Mouse (Mus musculus) kidney, embryonic 15.5 days (tissue): ENCODE measurements around the gene Nrgn. TPM values are rescaled to one million over a fixed set of nuclear protein-coding genes. Genes with fewer than 3 reads are reported as not detected.

ENCODE experiments used
- ATAC-seq: fragments of 200-750 bp; cut with Nextera tagmentation; replicated peaks from 2 replicates; pipeline ENCODE4 v1.8.0; 2017; ENCODE audit warnings: moderate TSS enrichment; ENCODE audit not compliant: low FRiP score
- H3K27ac ChIP-seq: fragments of 300-500 bp; sonication (generic); 2 replicates; pipeline ENCODE4 v1.5.1; 2015; ENCODE audit warnings: mild to moderate bottlenecking, inconsistent platforms
- H3K27me3 ChIP-seq: fragments of 300-500 bp; sonication (generic); 2 replicates; pipeline ENCODE4 v1.6.1; 2015; ENCODE audit warnings: inconsistent platforms
- H3K36me3 ChIP-seq: fragments of 300-500 bp; sonication (generic); 2 replicates; pipeline ENCODE4 v1.6.1; 2015; ENCODE audit warnings: inconsistent platforms
- H3K4me1 ChIP-seq: fragments of 300-500 bp; sonication (generic); 2 replicates; pipeline ENCODE4 v1.6.1; 2015; ENCODE audit warnings: inconsistent platforms
- H3K4me2 ChIP-seq: fragments of 300-500 bp; sonication (generic); 2 replicates; pipeline ENCODE4 v1.6.1; 2015; ENCODE audit warnings: moderate library complexity, mild to moderate bottlenecking, inconsistent platforms
- H3K4me3 ChIP-seq: fragments of 300-500 bp; sonication (generic); replicated peaks from 2 replicates; pipeline ENCODE4 v1.5.1; 2015; ENCODE audit warnings: mild to moderate bottlenecking, inconsistent platforms
- H3K9ac ChIP-seq: fragments of 300-500 bp; sonication (generic); 2 replicates; pipeline ENCODE4 v1.6.1; 2015; ENCODE audit warnings: mild to moderate bottlenecking, inconsistent platforms
- H3K9me3 ChIP-seq: fragments of 300-500 bp; sonication (generic); replicated peaks from 2 replicates; pipeline ENCODE4 v1.6.1; 2016; ENCODE audit warnings: inconsistent platforms
- WGBS: fragments of 180-500 bp; shearing (Covaris S2); methylation state at CpG from one replicate; pipeline ENCODE4 v1.1.7; 2015; ENCODE audit warnings: mixed read lengths; 5-methylcytosine and 5-hydroxymethylcytosine counted together
- polyA plus RNA-seq: library from polyadenylated mRNA; unstranded; fragments of >200 nt; fragmentation: Nextera tagmentation; extraction: Ambion mirVana; gene quantifications from 2 replicates; pipeline ENCODE4 v1.2.1, GENCODE M21; 2015

Gene Nrgn
- polyA plus RNA-seq, result 3.4 and 4.2 TPM in 2 replicates

DNA sequence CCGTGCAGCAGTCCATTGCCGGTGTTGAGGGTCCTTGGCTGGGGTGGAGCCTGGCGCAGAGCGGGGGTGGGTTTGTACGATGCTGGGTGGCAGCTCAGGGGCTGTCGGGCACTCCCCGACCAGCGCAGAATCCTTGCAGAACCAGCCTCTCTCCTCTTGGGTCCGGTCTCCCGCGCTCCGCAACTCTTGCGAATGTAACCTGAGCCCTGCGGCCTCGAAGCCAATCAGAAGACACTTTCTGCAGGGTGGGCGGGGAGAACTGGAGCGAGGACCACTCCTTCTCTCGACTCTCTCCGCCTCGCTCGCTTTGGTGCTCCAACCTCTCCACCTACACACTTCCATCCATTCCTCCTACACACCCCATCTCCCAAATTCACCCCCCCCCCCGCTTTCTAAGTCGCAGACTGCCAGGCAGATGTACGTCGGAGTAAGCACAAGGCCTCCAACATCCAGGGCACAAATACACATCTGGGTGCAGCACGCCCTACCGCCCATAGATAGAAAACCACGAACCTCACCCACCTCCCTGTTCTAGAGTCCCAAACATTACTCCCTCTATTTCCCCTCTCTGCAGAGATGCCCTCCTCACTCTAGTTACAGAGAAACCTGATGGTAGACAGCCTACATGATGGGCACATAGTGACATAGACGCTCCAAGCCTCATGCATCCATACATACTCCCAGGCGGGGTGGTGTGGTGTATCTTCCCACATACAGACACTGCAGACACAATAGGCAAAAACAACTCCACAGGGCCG is at the start of gene Nrgn:
TSS of gene Nrgn (minus strand) at position 369 of the 758 bp plus-strand sequence.
- WGBS, result 5% methylated on average over 31 of the region's 31 CpGs
- peak within 1 kb of the TSS; percentile 29 for H3K9ac ChIP-seq
- peak; percentile 97 for ATAC-seq

DNA sequence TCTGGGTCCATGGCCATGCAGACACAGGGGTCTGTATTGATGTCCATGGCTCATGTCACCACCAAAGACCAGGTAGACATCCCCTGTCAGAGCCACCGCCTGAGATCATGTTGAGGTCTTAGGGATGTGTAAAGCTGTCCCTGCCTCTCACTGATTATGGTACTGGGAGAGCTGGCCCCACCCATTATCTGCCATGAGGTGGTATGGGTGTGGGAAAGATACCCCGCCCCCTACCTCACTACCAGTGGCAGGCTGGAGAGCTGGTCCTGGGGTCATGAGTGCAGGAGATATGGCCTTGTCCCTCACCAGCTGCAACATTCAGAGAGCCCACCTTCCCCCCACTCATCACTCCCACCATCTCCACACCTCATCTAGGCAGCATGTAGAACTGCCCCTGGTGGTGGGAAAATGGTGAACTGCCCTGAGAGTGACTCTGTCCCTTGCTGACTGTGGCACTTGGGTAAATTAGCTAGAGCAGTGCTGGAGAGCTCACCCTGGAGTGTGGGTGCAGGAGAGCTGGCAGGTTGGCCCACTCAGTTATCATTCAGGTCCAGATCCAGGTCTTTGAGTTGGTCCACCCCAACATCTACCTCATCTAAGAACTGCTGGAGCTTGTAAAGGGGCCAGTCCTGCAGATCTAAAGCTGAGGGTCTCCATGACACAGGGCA is 48.0 kb upstream of the Nrgn start:
- H3K27me3 ChIP-seq, result no peaks in the 10 kb centered on the region
- 0 out of 2 replicates have a peak, but pooled peaks have one; percentile 40 for ATAC-seq
- H3K27ac ChIP-seq, result no peak overlapping the region

More for the DNA sequence above, at the start of gene Nrgn:
- Histone ChIP-seq H3K36me3 (no peaks in the 10 kb centered on the region), H3K9me3 (no peaks in the 10 kb centered on the region), H3K4me2 (peak within 1 kb of the TSS; percentile 78), H3K4me1 (peaks cover 31% of the 10 kb centered on the region), H3K27me3 (peaks cover 68% of the 10 kb centered on the region), H3K27ac (no peak within 1 kb of the TSS), H3K4me3 (peak within 1 kb of the TSS; percentile 42)

DNA sequence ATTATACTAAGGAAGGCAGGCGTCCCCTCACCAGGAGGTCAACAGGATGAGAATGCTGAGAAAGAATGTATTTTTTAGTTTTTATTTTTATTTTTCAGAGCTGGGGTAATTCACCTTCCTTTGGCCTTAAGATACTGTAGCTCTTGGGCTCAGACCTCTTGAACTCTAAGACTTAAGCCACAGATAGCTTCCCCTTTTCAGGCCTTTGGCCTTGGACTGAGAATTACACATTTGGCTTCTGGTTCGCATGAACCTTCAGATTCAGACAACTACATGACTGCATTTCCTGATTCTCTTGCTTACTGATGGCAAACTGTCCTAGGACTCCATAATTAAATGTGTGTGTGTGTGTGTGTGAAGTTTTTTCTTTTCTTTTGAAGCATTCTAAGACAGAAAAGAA is 45.9 kb upstream of the Nrgn start:
- WGBS, result 78% methylated on average over 2 of the region's 2 CpGs
- H3K9ac ChIP-seq, result no peak overlapping the region
- H3K4me1 ChIP-seq, result no peaks in the 10 kb centered on the region
- H3K27me3 ChIP-seq, result no peaks in the 10 kb centered on the region
- no peak overlapping the region for H3K4me2 ChIP-seq
- no peaks in the 10 kb centered on the region for H3K36me3 ChIP-seq
- no peak overlapping the region for H3K27ac ChIP-seq
- no peak overlapping the region for H3K4me3 ChIP-seq
- ATAC-seq, result no peak
- no peaks in the 10 kb centered on the region for H3K9me3 ChIP-seq

More for the DNA sequence above, 48.0 kb upstream of the Nrgn start:
- H3K4me2 ChIP-seq, result no peak overlapping the region
- no peaks in the 10 kb centered on the region for H3K36me3 ChIP-seq
- no peak overlapping the region for H3K4me3 ChIP-seq
- WGBS, result 86% methylated on average over 2 of the region's 2 CpGs
- H3K9ac ChIP-seq, result no peak overlapping the region
- no peaks in the 10 kb centered on the region for H3K4me1 ChIP-seq
- no peaks in the 10 kb centered on the region for H3K9me3 ChIP-seq

DNA sequence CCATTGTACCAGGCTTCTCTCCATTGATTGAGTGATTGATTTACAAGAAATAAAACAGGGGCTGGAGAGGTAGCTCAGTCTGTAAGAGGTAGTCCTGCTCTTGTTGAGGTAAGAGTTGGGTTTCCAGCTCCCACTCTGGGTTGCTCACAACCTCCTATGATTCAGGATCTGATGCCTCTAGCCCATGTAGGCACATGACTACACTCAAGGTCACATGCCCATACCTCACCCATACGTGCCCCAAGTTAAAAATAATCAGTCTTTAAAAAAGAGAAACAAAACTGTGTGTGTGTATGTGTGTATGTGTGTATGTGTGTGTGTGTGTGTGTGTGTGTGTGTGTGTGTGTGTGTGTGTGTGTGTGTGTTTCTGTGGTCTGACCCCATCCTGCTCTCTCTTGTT is 42.9 kb upstream of the Nrgn start:
- Histone ChIP-seq H3K4me2 (no peak overlapping the region), H3K9me3 (no peaks in the 10 kb centered on the region), H3K36me3 (no peaks in the 10 kb centered on the region), H3K27me3 (no peaks in the 10 kb centered on the region), H3K4me3 (no peak overlapping the region), H3K27ac (no peak overlapping the region), H3K4me1 (no peaks in the 10 kb centered on the region), H3K9ac (no peak overlapping the region)
- WGBS, result 87% methylated on average over 1 of the region's 1 CpGs
- no peak for ATAC-seq

DNA sequence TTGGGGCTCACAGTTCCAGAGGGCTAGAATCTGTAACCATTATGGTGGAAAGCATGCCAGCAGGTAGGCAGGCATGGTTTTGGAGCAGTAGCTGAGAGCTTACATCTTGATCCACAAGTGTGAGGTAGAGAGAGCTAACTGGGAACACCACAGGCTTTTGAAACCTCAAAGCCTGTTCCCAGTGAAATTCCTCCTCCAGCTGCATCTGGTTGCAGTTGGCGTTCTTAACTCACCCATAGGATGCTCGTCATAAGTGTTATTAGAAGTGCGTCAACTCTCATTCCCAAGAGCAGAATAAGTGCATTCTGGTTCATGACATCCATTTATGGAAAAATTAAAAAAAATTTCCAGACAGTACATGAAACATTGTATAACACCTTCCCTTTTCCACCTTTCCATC is 41.0 kb upstream of the Nrgn start:
- no peak overlapping the region for H3K27ac ChIP-seq
- H3K9me3 ChIP-seq, result no peaks in the 10 kb centered on the region
- no peaks in the 10 kb centered on the region for H3K4me1 ChIP-seq
- no peaks in the 10 kb centered on the region for H3K27me3 ChIP-seq
- ATAC-seq, result no peak
- WGBS, result 89% methylated on average over 3 of the region's 3 CpGs
- H3K4me3 ChIP-seq, result no peak overlapping the region
- no peak overlapping the region for H3K4me2 ChIP-seq
- H3K36me3 ChIP-seq, result no peaks in the 10 kb centered on the region
- H3K9ac ChIP-seq, result no peak overlapping the region

DNA sequence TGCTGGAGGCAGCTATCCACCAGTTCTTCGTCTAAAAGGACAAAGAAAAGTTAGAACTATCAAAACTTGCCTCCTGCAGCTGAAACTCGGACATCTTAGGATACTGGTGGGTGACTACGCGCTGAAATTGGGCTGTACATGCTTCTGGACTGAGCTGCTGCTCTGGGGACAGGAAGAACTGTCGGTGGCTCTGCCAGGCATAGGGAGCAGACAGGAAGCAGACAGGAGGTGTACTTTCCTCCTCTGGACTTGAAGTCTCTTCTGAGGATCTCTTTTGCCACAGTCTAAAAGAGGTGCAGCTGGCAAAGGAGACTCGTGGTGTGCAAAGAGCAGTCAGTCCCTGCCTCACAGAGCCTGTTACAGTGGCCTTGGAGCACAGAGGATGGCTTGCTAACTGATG is 39.9 kb upstream of the Nrgn start:
- H3K9me3 ChIP-seq, result no peaks in the 10 kb centered on the region
- no peak overlapping the region for H3K4me3 ChIP-seq
- no peaks in the 10 kb centered on the region for H3K36me3 ChIP-seq
- H3K27me3 ChIP-seq, result no peaks in the 10 kb centered on the region
- no peak overlapping the region for H3K9ac ChIP-seq
- H3K27ac ChIP-seq, result no peak overlapping the region
- 57% methylated on average over 6 of the region's 6 CpGs for WGBS
- no peak overlapping the region for H3K4me2 ChIP-seq
- ATAC-seq, result no peak
- no peaks in the 10 kb centered on the region for H3K4me1 ChIP-seq

DNA sequence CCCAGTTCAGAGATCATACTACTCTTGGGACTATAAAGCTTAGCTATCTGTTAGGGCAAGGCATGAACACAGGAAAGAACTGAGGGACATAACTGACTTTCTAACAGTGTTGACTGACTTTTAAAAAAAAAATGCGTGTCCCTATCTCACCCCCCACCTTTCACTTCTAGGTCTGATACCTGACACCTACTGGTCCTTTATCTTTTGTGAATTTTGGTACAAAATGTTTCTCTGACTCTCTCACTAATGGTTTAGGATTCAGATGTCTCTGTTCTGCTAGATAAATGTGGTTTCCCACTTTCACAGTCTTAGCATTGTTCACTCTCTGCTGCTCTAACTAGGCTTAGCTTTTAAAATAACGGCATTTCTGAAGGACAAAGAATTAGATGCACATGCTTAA is 39.3 kb upstream of the Nrgn start:
- H3K9me3 ChIP-seq, result no peaks in the 10 kb centered on the region
- no peak overlapping the region for H3K27ac ChIP-seq
- H3K27me3 ChIP-seq, result no peaks in the 10 kb centered on the region
- 67% methylated on average over 2 of the region's 2 CpGs for WGBS
- no peak overlapping the region for H3K4me2 ChIP-seq
- no peaks in the 10 kb centered on the region for H3K36me3 ChIP-seq
- ATAC-seq, result no peak
- H3K4me3 ChIP-seq, result no peak overlapping the region
- no peak overlapping the region for H3K9ac ChIP-seq
- no peaks in the 10 kb centered on the region for H3K4me1 ChIP-seq

DNA sequence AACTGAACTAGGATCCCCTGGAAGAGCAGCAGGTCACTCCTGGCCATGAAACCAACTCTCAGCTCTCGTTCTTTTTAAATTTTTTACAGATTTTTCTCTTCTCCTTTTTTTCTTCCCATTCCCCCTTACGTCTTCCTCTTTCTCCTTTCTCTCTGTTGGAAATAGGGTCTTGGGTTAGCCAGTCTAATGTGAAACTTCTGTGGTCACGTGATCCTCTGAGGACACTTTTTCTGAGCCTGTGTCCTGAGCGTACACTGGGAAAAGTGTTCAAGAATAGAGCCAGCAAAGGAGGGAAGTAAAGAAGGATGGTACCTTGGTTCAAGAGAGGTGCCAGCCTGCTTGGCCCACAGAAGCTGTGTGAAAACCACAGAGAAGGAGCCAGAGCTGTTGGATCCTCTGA is 37.7 kb upstream of the Nrgn start:
- Histone ChIP-seq H3K9ac (no peak overlapping the region), H3K27me3 (no peaks in the 10 kb centered on the region), H3K27ac (no peak overlapping the region), H3K4me1 (no peaks in the 10 kb centered on the region), H3K36me3 (no peaks in the 10 kb centered on the region), H3K4me3 (no peak overlapping the region), H3K4me2 (no peak overlapping the region), H3K9me3 (no peaks in the 10 kb centered on the region)
- 89% methylated on average over 4 of the region's 4 CpGs for WGBS
- ATAC-seq, result no peak

DNA sequence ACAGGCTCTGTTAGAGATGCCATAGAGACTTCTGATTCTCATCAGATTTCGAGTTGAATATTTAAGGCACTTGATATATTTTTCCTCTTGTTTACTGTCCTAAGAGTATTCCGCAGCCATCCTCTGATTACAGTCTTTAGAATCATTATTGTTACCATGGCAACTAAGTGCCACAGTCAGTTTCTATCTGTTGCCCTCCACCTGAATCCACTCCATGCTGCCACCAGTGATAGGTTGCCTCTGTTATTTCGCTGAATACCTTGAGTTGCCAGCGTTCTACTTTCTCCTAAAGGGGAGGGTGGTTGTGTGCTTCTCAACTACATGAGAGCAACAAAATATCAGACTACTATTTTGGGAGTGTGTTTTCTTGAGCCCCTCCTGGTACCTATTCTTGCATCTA is 34.0 kb upstream of the Nrgn start:
- no peak for ATAC-seq
- Histone ChIP-seq H3K9me3 (no peaks in the 10 kb centered on the region), H3K9ac (no peak overlapping the region), H3K4me2 (no peak overlapping the region), H3K4me1 (no peaks in the 10 kb centered on the region), H3K36me3 (no peaks in the 10 kb centered on the region), H3K27ac (no peak overlapping the region), H3K4me3 (no peak overlapping the region), H3K27me3 (no peaks in the 10 kb centered on the region)
- WGBS, result 82% methylated on average over 4 of the region's 4 CpGs

DNA sequence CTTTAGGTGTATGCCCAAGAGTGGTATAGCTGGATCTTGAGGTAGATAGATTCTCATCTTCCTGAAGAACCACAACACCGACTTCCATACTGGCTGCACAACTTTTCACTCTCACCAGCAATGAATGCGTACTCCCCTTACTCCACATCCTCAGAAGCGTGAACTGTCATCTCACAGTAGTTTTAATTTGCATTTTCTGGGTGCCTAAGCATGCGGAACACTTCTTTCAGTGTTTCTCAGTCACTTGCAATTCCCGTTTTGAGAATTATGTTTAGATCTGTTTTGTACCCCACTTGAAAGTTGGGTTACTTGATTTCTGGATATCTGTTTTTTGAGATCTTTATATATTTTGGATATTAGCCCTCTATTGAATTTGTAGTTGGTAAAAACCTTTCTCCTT is 30.9 kb upstream of the Nrgn start:
- Histone ChIP-seq H3K9ac (no peak overlapping the region), H3K9me3 (no peaks in the 10 kb centered on the region), H3K4me3 (no peak overlapping the region), H3K36me3 (no peaks in the 10 kb centered on the region), H3K4me2 (no peak overlapping the region), H3K4me1 (no peaks in the 10 kb centered on the region), H3K27ac (no peak overlapping the region), H3K27me3 (no peaks in the 10 kb centered on the region)
- ATAC-seq, result no peak
- WGBS, result 83% methylated on average over 5 of the region's 5 CpGs

DNA sequence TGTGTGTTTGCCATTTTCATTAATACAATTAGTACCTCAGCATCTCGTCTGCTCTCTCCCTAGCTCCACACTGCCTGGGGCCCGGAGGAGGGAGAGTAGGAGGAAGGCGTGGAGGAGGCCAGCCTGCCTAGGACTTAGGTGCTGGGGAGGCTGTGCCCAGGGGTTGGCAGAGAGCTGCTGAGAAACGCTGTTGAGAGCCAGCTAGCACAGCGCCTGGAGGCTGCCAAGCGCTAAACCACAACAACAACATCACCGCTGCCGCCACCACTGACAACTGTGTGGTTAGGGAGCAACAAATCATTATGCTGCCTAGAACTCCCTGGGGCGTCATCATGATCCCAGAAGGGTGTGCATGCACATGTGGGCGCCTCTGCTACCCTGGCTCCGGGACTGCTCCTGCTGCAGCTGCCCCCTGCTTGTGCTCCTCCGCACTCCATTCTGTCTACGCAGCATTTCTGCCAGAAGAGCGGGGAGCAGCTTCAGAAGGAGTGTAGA is 23.8 kb upstream of the Nrgn start:
- Histone ChIP-seq H3K9ac (no peak overlapping the region), H3K4me2 (peak overlapping the region; percentile 37)

DNA sequence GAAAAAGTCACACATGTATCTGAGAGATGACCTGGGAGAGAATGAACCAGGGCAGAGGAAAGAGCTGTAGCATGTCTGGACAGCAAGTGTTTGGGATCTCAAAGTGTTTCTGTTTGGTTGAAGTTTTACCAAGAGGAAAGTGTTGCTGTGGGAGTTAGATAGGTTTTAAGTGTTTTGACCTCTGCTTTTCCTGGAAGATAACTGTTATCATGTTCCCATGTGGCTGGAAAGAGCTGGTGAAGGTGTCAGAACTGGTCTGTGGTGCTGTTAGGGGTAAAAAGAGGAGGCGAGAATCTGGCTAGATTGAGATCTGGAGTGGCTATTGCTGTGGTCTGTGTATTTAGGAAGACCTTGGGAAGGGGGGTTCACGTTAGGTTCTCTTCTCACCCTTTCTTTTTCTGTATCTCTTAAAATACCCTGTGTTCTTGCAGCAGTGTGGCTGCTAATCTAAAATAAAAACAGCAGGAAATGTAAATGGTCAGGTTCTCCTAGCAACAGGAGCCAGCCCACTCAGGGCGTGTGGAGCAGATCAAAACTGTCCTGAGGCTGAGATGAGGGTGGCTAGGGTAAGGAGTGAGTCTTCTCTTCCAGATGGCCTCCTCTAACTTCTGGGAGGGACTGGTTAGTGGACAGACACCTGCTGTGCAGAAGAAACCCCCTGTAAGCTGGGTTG is 19.6 kb upstream of the Nrgn start:
- H3K27ac ChIP-seq, result no peak overlapping the region
- no peaks in the 10 kb centered on the region for H3K36me3 ChIP-seq
- WGBS, result 57% methylated on average over 3 of the region's 3 CpGs
- H3K9me3 ChIP-seq, result no peaks in the 10 kb centered on the region
- no peak overlapping the region for H3K4me2 ChIP-seq
- ATAC-seq, result no peak
- H3K4me1 ChIP-seq, result peaks cover 24% of the 10 kb centered on the region
- H3K27me3 ChIP-seq, result peaks cover 3% of the 10 kb centered on the region; the same call in 1 of the 2 replicates
- H3K4me3 ChIP-seq, result no peak overlapping the region
- no peak overlapping the region for H3K9ac ChIP-seq

More for the DNA sequence above, 23.8 kb upstream of the Nrgn start:
- 31% methylated on average over 14 of the region's 14 CpGs for WGBS
- H3K27ac ChIP-seq, result no peak overlapping the region
- ATAC-seq, result peak; percentile 25; the same call in 1 of the 2 replicates
- 0 out of 2 replicates have a peak overlapping the region, but pooled peaks have one; percentile 5 for H3K4me3 ChIP-seq
- H3K4me1 ChIP-seq, result peaks cover 5% of the 10 kb centered on the region; the same call in 1 of the 2 replicates
- H3K36me3 ChIP-seq, result no peaks in the 10 kb centered on the region
- H3K27me3 ChIP-seq, result peaks cover 3% of the 10 kb centered on the region; the same call in 1 of the 2 replicates
- no peaks in the 10 kb centered on the region for H3K9me3 ChIP-seq
